Mouse (Mus musculus): Measurements from ENCODE around the gene 1700003E16Rik.

- no peak for TF ChIP-seq EP300 (IDR thresholded peaks at IDR 0.05)
- no peak for TF ChIP-seq CTCF (IDR thresholded peaks at IDR 0.05)
Measured at GRCm38 (mm10) chr6:83208050-83208400, 51.8 kb downstream of the 1700003E16Rik start.

Measured in lung, postnatal 0 days (tissue).